Mouse (Mus musculus): ENCODE measurements around the gene Gm49388.
A peak's percentile ranks its signal among the peaks of the same experiment; 100 is the strongest.
"Not testable (repeated sequence)": the region's sequence is repeated elsewhere in the genome, so short reads cannot be mapped to it uniquely, and the experiment has no call there.

Gm49388 gene

DNA sequence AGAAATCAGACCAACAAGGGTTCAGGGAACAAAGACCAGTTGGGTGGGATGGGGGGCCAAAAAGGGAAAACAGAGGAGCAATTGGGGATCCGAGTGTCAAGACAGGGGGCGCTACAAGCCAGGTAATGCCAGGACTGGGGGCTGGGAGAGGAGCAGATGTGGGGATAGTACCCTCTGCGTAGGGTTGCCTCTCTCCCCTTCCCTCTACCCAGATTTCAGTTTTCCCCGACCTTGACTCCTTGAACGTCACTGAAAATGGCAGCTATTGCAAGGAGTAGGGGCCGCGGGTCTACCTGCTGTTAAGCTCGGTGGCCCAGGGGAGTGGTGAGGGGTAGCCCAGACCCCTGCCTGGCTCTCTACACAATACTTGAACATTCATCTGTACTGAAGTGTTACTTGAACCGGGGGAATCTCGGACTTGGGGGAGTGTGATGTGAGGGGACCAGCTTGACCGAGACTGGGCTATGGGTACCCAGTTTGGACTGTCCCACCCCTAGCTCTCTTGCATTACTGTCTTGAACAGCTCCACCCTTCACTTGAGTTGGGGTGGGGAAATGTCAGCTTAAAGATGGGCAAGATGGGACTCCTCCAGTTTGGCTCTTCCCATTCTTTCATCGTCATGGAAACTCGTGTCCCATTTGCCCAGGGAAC lies 16.9 kb upstream of the Gm49388 start:
- no peak for DNase-seq

DNA sequence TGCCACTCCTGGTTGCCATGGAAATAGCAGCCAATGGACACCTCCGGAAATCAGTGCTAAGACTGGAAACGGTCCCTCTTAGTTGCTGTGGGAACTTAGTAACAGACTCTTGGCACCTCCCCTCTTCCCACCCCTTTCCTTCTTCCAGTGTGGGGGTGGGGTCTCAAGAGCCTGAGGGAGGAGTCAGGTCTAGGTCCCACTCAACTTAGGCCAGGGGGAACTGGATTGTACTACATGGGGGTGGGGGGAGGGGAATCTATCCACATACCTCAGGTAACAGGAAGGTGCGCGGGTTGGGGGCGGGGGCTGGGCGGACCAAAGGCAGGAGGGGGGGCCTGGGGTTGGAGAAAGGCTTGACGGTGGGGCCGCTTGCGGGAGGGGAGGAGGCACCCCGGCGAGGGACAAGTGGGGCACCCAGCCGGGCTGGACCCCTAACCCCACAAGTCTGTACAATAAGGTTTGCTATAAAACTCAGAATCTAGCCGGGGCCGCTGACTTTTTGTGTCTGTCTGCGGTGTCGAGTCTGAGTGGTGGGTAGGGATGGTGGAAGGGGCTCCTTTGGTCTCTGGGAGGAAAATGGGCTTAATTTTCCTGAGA lies 16.3 kb upstream of the Gm49388 start:
- peak; percentile 99 for DNase-seq

DNA sequence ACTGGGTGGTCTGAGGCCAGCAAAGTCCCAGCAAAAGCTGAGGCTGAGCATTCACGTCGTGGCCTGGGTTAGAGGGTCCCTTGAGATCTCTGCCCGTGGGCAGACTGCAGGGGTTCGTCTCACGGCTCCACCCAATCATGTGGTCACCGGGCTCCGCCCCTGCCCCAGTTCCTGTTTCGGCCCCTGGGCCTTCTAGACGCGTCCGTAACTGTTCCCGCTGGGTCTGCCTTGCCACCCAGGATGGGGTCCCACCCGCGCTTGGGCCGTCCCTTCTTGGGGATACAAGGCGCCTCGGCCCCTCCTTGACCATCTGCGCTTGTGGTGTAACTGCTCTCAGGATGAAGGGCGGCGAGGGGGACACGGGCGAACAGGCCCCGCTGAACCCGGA lies 15.8 kb upstream of the Gm49388 start, which contains the start of gene Orai3:
TSS of gene Orai3 (plus strand) at position 165 of the 388 bp plus-strand sequence.
- DNase-seq = peak; percentile 93

DNA sequence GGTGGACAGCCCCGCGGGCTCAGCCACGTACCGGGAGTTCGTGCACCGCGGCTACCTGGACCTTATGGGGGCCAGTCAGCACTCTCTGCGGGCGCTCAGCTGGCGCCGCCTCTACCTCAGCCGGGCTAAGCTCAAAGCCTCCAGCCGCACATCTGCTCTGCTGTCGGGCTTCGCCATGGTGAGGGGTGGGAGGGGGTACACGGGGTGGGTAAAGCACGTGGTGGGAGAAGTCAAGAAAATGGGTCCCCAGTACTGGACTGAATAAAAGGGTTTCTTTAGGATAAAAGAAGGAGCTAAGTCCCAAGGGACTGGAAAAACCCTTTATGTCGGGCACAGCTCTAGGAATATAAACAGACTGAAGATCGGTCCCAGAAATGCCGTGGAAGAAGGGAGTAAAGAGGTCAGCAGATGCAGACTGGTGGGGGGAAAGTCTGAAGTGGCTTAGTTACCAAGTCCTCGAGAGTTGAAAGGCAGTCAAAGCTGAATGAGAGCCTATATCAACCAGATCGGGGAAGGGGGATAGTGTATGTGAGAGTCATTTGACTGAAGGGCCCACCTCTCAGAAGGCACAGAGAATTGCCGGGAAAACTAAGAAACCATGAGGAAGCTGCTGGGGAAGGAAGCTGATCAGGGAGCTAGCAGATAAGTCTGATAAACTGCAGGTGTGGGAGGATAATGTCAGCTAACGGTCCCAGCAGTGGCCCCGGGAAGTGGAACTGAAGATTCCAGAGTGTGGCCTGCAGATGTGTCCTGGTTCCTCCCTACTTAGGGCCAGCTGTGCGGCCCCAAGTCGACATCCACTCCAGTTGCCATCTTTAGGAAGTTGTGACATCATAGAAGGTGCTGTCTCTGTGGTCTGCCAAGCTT lies 15.1 kb upstream of the Gm49388 start:
- DNase-seq = no peak

- no peak for DNase-seq
Measured at GRCm38 (mm10) chr7:127771262-127771661, 14.1 kb upstream of the Gm49388 start.

DNA sequence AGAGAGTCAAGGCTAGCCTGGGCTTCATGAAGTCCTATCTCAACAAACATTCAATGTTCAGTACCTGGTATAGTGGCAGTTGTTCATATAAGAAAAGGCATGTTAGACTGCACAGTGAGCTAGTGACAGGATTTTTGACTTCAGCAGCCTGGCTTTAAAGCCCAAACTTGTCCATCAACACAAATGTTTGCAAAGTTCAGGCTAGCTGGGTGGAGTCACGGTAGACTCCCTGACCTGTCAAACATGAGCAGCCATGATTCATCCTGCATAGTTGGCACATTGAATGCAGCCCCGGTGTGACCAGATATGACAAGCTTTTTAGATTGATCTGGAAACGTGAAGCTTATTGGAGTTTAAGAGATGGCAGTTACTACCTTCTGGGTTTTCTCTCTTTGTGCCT lies 13.3 kb upstream of the Gm49388 start:
- no peak for DNase-seq

DNA sequence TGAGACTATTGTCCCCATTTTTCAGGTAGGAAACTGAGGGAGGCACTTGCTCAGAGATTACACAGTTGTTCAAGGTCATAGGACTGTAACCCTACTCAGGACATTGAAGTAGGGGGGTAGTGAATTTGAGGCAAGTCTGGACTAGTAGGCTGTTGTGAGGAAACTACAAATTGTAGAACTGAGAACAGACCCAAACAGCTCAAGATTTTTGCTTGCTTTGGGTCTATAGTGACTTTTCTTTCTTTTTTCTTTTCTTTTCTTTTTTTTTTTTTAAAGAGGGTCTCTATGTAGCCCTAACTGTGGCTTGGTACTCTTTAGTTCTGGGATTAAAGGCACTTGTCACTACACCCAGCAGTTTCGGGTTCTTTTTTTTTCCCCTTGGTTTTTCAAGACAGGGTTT lies 12.9 kb upstream of the Gm49388 start:
- DNase-seq = no peak

- peak; percentile 81 for DNase-seq
Measured at GRCm38 (mm10) chr7:127773664-127774384, 11.6 kb upstream of the Gm49388 start.

- DNase-seq = not testable (repeated sequence)
Measured at GRCm38 (mm10) chr7:127775837-127776236, 9.6 kb upstream of the Gm49388 start.

DNA sequence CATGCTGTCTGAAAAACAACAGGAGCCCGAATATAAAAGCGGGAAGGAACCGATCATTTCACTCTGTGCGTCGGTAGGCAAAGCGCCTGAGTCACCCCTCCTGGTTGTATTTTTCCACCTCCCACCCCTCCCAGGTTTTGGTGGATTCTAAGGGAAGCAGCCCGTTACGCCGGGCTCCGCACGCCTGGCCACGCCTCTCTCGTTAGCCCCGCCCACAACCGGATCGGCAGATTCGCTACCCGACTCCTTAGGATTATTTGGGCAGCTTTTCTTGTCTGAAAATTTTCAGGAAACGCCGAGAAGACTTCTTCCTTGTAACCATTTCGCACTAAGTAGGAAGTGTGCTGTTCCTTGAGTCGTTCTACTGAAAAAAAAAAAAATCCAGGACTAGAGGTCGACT lies 9.0 kb upstream of the Gm49388 start, which contains the start of gene Setd1a:
TSS of gene Setd1a (plus strand) at position 245 of the 400 bp plus-strand sequence.
- peak; percentile 88 for DNase-seq

GRCm38 (mm10) chr7:127776878-127777473 lies 8.4 kb upstream of the Gm49388 start:
- DNase-seq = peak; percentile 97

- peak; percentile 50 for DNase-seq
Measured at GRCm38 (mm10) chr7:127777474-127778266, 7.7 kb upstream of the Gm49388 start.

GRCm38 (mm10) chr7:127778350-127778749 lies 7.1 kb upstream of the Gm49388 start:
- no peak for DNase-seq

- DNase-seq = no peak
Measured at GRCm38 (mm10) chr7:127797076-127797845, 11.9 kb downstream of the Gm49388 start.

GRCm38 (mm10) chr7:127798591-127798990 lies 13.2 kb downstream of the Gm49388 start:
- DNase-seq = no peak

DNA sequence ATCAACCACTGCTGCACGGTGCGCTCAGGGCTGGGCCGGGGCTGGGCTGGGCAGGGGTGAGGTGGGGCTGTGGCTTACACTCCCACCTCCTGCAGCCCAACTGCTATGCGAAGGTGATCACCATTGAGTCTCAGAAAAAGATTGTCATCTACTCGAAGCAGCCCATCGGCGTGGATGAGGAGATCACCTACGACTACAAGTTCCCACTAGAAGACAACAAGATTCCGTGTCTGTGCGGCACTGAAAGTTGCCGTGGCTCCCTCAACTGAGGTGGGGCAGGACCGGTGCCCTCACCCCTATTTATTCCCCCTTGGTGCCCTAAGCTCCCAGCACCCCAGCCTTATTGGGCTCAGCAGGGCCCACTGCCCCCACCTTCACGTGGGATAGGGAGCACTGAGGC lies 13.8 kb downstream of the Gm49388 start:
- no peak for DNase-seq

DNA sequence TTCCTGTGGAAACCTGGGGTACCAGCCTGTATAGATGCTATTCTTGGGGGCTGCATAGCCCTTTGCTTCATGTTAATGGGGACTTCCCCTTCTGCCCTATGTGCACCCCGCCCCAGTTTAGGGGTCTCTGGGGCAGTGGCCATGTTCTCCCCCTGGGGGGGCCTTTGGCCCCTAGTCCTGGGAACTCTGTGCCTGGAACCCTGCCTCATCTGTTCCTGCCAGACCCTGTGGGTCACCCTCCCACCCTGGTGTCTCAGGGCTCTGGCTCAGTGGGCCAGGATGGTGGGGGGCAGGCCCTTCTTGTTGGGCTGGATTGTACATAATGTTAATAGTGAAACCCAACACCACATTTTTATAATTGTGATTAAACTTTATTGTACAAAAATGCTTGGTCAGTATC lies 14.3 kb downstream of the Gm49388 start:
- DNase-seq = no peak

DNA sequence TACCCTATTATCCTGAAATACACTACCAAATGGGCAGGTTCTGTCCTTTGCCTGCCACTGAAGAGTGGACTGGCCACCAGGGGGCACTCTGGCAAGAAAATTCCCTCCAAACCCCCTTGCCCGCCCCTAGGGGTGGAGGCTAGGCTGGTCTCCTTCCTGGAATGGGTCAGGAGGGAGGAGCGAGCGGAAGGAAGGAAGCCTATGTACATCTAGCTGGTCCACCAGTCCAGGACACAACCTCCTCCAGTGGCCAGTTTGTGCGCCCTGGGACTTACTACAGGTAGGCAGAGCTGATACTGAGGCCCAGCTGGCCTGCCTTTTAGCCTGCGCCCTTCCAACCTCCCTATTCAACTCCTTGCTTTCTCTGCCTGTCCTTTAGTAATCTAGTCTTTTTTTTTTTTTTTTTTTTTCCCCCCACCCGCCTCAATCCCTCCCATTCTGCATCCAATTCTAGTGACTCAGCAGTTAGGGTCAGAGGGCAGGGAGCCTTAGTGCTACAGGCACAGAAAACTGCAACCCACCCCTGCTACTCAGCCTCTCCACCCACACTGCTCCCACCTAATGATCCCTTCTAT lies 15.1 kb downstream of the Gm49388 start, which contains the start of gene Hsd3b7:
TSS of gene Hsd3b7 (plus strand) at position 170 of the 575 bp plus-strand sequence.
- DNase-seq = peak; percentile 96

DNA sequence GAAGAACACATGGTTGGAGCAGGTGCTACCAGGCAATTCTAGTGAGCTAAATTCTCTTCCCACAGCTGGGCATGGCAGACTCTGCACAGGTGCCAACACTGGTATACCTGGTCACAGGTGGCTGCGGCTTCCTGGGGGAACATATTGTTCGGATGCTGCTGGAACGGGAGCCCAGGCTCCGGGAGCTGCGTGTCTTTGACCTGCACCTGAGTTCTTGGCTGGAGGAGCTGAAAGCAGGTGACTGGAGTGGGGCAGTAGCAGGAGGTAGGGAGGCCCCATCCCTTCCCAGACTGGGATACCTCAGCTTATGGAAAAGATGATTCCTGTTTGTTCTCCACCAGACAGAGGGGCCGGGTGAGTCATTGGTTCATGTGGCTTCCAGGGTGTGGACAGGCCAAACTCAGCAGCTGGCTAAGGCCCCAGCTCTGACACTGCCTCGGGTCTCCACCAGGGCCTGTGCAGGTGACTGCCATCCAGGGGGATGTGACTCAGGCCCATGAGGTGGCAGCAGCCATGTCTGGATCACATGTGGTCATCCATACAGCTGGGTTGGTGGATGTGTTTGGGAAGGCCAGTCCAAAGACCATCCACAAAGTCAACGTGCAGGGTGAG lies 15.7 kb downstream of the Gm49388 start:
- DNase-seq = peak; percentile 20

- DNase-seq = no peak
Measured at GRCm38 (mm10) chr7:127802313-127802712, 16.9 kb downstream of the Gm49388 start.
